Mouse (Mus musculus): ENCODE measurements around the gene Gm4450. TPM values are rescaled to one million over a fixed set of nuclear protein-coding genes. Genes with fewer than 3 reads are reported as not detected.
"Not testable (repeated sequence)": the region's sequence is repeated elsewhere in the genome, so short reads cannot be mapped to it uniquely, and the experiment has no call there.

The Gm4450 gene
- polyA plus RNA-seq, 1 experiment from 2014 or later: 55.8 TPM

DNA sequence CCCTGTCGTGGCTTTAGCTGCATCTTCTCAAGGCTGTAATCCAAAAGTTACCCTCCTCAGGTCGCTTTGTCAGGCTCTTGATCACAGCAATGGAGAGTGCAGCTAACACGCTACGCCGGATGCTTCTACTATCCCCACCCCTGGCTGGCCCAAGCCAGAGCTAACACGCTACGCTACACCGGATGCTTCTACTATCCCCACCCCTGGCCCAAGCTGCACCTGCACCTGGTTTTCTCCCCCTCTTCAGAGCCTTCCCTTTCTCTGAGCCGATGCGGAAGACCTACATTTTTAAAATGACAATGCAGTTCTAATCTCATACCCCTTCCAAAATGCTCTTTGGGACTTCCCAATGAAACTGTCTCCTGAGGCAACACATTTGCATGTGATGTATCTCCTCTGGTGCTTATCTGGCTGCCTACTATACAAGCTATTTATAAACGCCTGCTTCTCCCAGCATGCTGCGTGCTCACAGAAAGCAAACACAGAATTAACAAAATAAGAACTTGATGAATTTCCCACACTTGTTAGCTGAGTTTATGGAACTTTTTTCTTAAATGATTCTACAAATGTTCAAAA is 50.3 kb downstream of the Gm4450 start:
- not testable (repeated sequence) for ATAC-seq (ENCODE audit: low FRiP score, low TSS enrichment); H3K4me3 ChIP-seq (ENCODE audit: low read length); H3K27ac ChIP-seq (ENCODE audit: low read length); H3K36me3 ChIP-seq (ENCODE audit: insufficient read depth, low read length); H3K4me2 ChIP-seq (replicated peaks; ENCODE audit: low read depth, low read length); H3K9me3 ChIP-seq (ENCODE audit: low read length); H3K27me3 ChIP-seq (ENCODE audit: insufficient read depth, low read length); H3K9ac ChIP-seq (replicated peaks; ENCODE audit: low read length); H3K4me1 ChIP-seq (ENCODE audit: insufficient read depth, low read length)
- 72% methylated on average over 12 of the region's 12 CpGs for WGBS

DNA sequence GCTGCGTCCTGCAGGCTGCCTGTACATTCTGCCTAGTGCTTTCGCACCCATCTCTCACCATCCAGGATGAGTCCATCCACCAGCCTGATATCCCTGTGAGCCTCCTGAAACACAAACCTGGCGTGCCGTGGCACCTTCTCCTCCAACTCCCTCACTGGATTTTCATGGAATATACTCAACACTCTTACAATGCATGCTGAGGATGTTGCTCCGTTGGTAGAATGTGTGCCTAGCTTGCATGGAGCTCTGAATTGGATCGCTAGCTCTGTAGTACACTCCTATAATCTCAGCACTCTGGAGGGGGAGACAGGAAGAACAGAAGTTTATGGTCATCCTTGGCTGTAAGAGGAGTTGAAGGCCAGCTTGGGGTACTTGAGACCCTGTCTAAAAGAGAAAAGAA is 51.0 kb downstream of the Gm4450 start:
- H3K36me3 ChIP-seq (ENCODE audit: insufficient read depth, low read length); H3K27me3 ChIP-seq (ENCODE audit: insufficient read depth, low read length); H3K9ac ChIP-seq (replicated peaks; ENCODE audit: low read length); H3K4me3 ChIP-seq (ENCODE audit: low read length); H3K4me1 ChIP-seq (ENCODE audit: insufficient read depth, low read length); H3K4me2 ChIP-seq (replicated peaks; ENCODE audit: low read depth, low read length); H3K9me3 ChIP-seq (ENCODE audit: low read length); H3K27ac ChIP-seq (ENCODE audit: low read length); ATAC-seq (ENCODE audit: low FRiP score, low TSS enrichment): not testable (repeated sequence)
- WGBS: 85% methylated on average over 6 of the region's 6 CpGs

DNA sequence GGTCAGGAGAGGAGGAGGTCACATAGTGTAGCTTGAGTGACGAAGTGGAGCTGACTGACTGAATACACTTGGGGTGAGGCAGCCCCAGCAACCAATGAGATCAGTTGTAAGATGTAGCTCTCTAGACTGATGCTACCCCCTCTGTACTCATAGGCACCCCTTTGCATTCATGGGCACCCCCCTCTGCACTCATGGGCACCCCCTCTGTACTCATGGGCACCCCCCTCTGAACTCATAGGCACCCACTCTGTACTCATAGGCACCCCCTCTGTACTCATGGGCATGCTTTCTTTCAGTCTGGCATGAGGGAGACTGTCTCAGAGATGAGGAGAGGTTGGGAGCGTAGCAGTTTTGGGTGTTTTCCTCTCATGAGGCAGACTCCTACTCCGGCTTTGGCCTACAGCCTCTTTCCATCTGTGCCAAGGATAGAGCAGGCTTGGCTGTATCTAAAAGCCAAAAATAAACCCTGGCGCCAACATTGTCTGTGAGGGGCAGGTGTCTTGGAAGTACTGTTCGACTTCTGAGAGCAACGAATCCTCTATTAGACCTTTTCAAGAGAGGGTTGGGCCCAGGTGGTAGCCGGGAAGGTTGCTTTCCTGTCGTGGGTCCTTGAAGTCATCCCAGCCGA is 52.5 kb downstream of the Gm4450 start:
- ATAC-seq (ENCODE audit: low FRiP score, low TSS enrichment): 0 out of 2 replicates have a peak, but pooled peaks have one; percentile 49
- WGBS: 91% methylated on average over 9 of the region's 9 CpGs
- H3K27me3 ChIP-seq (ENCODE audit: insufficient read depth, low read length); H3K4me1 ChIP-seq (ENCODE audit: insufficient read depth, low read length); H3K4me3 ChIP-seq (ENCODE audit: low read length); H3K9ac ChIP-seq (replicated peaks; ENCODE audit: low read length); H3K4me2 ChIP-seq (replicated peaks; ENCODE audit: low read depth, low read length); H3K36me3 ChIP-seq (ENCODE audit: insufficient read depth, low read length); H3K9me3 ChIP-seq (ENCODE audit: low read length); H3K27ac ChIP-seq (ENCODE audit: low read length): not testable (repeated sequence)

Other genes with a start within 250 kb of the Gm4450 start
- gene Reg4, start 235.0 kb downstream of the Gm4450 start, polyA plus RNA-seq (2015; fragmentation: Nextera tagmentation; extraction: Ambion mirVana): 0.58 and 0.67 TPM in 2 replicates
- gene Hmgcs2, start 176.7 kb downstream of the Gm4450 start, polyA plus RNA-seq (2015; fragmentation: Nextera tagmentation; extraction: Ambion mirVana): 12.3 and 13.1 TPM in 2 replicates
- 541 and 585 TPM in 2 replicates for gene Phgdh, start 117.1 kb downstream of the Gm4450 start, polyA plus RNA-seq (2015; fragmentation: Nextera tagmentation; extraction: Ambion mirVana)
- 16.4 and 17.1 TPM in 2 replicates for gene Zfp697, start 74.7 kb downstream of the Gm4450 start, polyA plus RNA-seq (2015; fragmentation: Nextera tagmentation; extraction: Ambion mirVana)
- 64.3 and 64.9 TPM in 2 replicates for gene Hsd3b4, start 53.4 kb upstream of the Gm4450 start, polyA plus RNA-seq (2015; fragmentation: Nextera tagmentation; extraction: Ambion mirVana)
- gene Gm10681, start 131.7 kb upstream of the Gm4450 start, polyA plus RNA-seq (2015; fragmentation: Nextera tagmentation; extraction: Ambion mirVana): 99.5 and 117 TPM in 2 replicates
- 0.18 TPM in 1 of 2 replicates, not detected in the other for gene Hsd3b5, start 173.1 kb upstream of the Gm4450 start, polyA plus RNA-seq (2015; fragmentation: Nextera tagmentation; extraction: Ambion mirVana)

Data from kidney, embryonic 16.5 days (tissue).